Mouse (Mus musculus): Measurements from ENCODE around the gene 5330417H12Rik.

Gene 5330417H12Rik

GRCm38 (mm10) chr7:107625061-107625460 is at the start of gene 5330417H12Rik:
Gene 5330417H12Rik (minus strand): TSS chr7:107625161.
- TF ChIP-seq GATA4 (IDR thresholded peaks at IDR 0.05; ENCODE audit: insufficient replicate concordance, low read length): no peak

- no peak for TF ChIP-seq GATA4 (IDR thresholded peaks at IDR 0.05; ENCODE audit: insufficient replicate concordance, low read length)
These were observed 43.6 kb upstream of the 5330417H12Rik start for GRCm38 (mm10) chr7:107668514-107668913.

GRCm38 (mm10) chr7:107666262-107666902 is 41.4 kb upstream of the 5330417H12Rik start:
- no peak for TF ChIP-seq GATA4 (IDR thresholded peaks at IDR 0.05; ENCODE audit: insufficient replicate concordance, low read length)

- no peak for TF ChIP-seq GATA4 (IDR thresholded peaks at IDR 0.05; ENCODE audit: insufficient replicate concordance, low read length)
These were observed 40.8 kb upstream of the 5330417H12Rik start for GRCm38 (mm10) chr7:107665586-107666261.

- TF ChIP-seq GATA4 (IDR thresholded peaks at IDR 0.05; ENCODE audit: insufficient replicate concordance, low read length): no peak
These were observed 40.2 kb upstream of the 5330417H12Rik start for GRCm38 (mm10) chr7:107665221-107665585.

- TF ChIP-seq GATA4 (IDR thresholded peaks at IDR 0.05; ENCODE audit: insufficient replicate concordance, low read length): no peak
These were observed 39.4 kb upstream of the 5330417H12Rik start for GRCm38 (mm10) chr7:107664063-107665056.

GRCm38 (mm10) chr7:107663621-107664020 is 38.7 kb upstream of the 5330417H12Rik start:
- TF ChIP-seq GATA4 (IDR thresholded peaks at IDR 0.05; ENCODE audit: insufficient replicate concordance, low read length): no peak

- no peak for TF ChIP-seq GATA4 (IDR thresholded peaks at IDR 0.05; ENCODE audit: insufficient replicate concordance, low read length)
These were observed 36.9 kb upstream of the 5330417H12Rik start for GRCm38 (mm10) chr7:107661843-107662281.

- TF ChIP-seq GATA4 (IDR thresholded peaks at IDR 0.05; ENCODE audit: insufficient replicate concordance, low read length): no peak
These were observed 36.4 kb upstream of the 5330417H12Rik start for GRCm38 (mm10) chr7:107661189-107661842.

GRCm38 (mm10) chr7:107659186-107659918 is 34.4 kb upstream of the 5330417H12Rik start:
- no peak for TF ChIP-seq GATA4 (IDR thresholded peaks at IDR 0.05; ENCODE audit: insufficient replicate concordance, low read length)

- TF ChIP-seq GATA4 (IDR thresholded peaks at IDR 0.05; ENCODE audit: insufficient replicate concordance, low read length): no peak
These were observed 31.5 kb upstream of the 5330417H12Rik start for GRCm38 (mm10) chr7:107656451-107656850.

GRCm38 (mm10) chr7:107651821-107652220 is 26.9 kb upstream of the 5330417H12Rik start:
- no peak for TF ChIP-seq GATA4 (IDR thresholded peaks at IDR 0.05; ENCODE audit: insufficient replicate concordance, low read length)

GRCm38 (mm10) chr7:107649990-107650389 is 25.0 kb upstream of the 5330417H12Rik start:
- TF ChIP-seq GATA4 (IDR thresholded peaks at IDR 0.05; ENCODE audit: insufficient replicate concordance, low read length): no peak

All from liver, adult (tissue).